Mouse (Mus musculus): ENCODE results near the gene Samd4b.

Samd4b gene

GRCm38 (mm10) chr7:28418096-28418670 is 179.8 kb downstream of the Samd4b start:
- Histone ChIP-seq H3K9me3 (ENCODE audit: low read length) (no peaks in the 10 kb centered on the region), H3K4me3 (replicated peaks; ENCODE audit: low read length) (0 out of 2 replicates have a peak overlapping the region, but pooled peaks have one; percentile 5), H3K27me3 (ENCODE audit: insufficient read depth, low read length) (no peaks in the 10 kb centered on the region), H3K4me1 (replicated peaks; ENCODE audit: low read depth, low read length) (peaks cover 41% of the 10 kb centered on the region), H3K36me3 (ENCODE audit: insufficient read depth, low read length) (peaks cover 98% of the 10 kb centered on the region)
- TF ChIP-seq POU5F1 (IDR thresholded peaks at IDR 0.05; ENCODE audit: borderline replicate concordance, low read length) (no peak), CTCF (conservative IDR thresholded peaks at IDR 0.05; ENCODE audit: low read length) (no peak), NANOG (IDR thresholded peaks at IDR 0.05; ENCODE audit: borderline replicate concordance, low read length) (peak; percentile 21; the same call in 1 of the 2 replicates)

DNA sequence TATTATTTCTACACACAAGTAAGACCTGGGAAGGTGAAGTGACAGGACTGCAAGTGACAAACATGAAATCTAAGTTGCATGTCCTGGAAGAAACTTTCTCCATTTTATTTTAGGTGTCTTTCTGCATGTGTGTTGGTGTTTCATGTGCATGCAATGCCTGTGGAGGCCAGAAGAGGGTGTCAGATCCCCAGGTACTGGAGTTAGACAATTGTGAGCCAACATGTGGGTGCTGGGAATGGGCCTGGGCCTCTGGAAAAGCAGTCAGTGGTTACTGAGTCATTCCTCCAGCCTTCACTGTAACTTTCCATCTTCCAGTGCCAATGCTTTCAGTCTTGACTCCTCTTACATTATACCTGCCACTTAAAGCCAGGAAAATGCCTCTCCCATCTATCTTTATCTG is 180.6 kb downstream of the Samd4b start:
- Histone ChIP-seq H3K27me3 (ENCODE audit: insufficient read depth, low read length) (no peaks in the 10 kb centered on the region), H3K4me1 (replicated peaks; ENCODE audit: low read depth, low read length) (peaks cover 41% of the 10 kb centered on the region), H3K36me3 (ENCODE audit: insufficient read depth, low read length) (peaks cover 98% of the 10 kb centered on the region), H3K9me3 (ENCODE audit: low read length) (no peaks in the 10 kb centered on the region), H3K4me3 (replicated peaks; ENCODE audit: low read length) (no peak overlapping the region)
- TF ChIP-seq NANOG (IDR thresholded peaks at IDR 0.05; ENCODE audit: borderline replicate concordance, low read length) = no peak
- peak; percentile 75 for TF ChIP-seq CTCF (conservative IDR thresholded peaks at IDR 0.05; ENCODE audit: low read length)

- Histone ChIP-seq H3K9me3 (ENCODE audit: low read length) (no peaks in the 10 kb centered on the region), H3K27me3 (ENCODE audit: insufficient read depth, low read length) (no peaks in the 10 kb centered on the region), H3K36me3 (ENCODE audit: insufficient read depth, low read length) (peaks cover 99% of the 10 kb centered on the region), H3K4me1 (replicated peaks; ENCODE audit: low read depth, low read length) (peaks cover 20% of the 10 kb centered on the region), H3K4me3 (replicated peaks; ENCODE audit: low read length) (no peak overlapping the region)
- TF ChIP-seq POU5F1 (IDR thresholded peaks at IDR 0.05; ENCODE audit: borderline replicate concordance, low read length) (no peak), CTCF (conservative IDR thresholded peaks at IDR 0.05; ENCODE audit: low read length) (peak; percentile 26), NANOG (IDR thresholded peaks at IDR 0.05; ENCODE audit: borderline replicate concordance, low read length) (no peak)
Measured at GRCm38 (mm10) chr7:28412826-28413225, 185.1 kb downstream of the Samd4b start.

DNA sequence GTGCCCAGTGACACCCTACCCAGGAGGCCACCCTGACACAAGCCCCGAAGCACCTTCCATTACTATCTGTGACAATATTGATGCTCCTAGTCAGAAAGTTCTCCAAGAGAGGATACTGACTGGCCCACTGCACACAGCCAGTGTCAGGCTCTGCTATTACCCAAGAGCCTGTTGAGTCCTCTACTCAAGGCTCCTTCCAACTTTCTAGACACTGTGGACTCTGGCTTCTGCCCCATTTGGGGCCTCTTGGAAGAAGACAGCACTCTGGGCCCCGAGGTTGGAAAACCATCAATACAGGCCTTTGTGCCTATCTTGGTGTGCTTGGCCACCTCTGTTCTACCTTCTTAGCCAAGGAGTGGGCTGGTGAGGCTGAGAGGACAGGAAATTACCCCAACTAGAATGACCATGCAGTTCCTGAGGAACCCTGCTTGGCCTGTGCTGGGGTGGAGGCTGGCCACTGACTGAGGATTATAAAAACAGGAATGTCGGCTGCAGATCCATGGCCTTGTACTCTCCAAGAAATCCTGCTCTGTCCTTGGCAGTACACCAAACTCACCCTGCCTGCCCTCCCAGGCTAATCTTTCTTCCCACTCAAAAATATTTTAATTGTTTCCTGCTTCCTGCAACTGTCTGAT is 187.0 kb downstream of the Samd4b start:
- H3K9me3 ChIP-seq (ENCODE audit: low read length) = no peaks in the 10 kb centered on the region

DNA sequence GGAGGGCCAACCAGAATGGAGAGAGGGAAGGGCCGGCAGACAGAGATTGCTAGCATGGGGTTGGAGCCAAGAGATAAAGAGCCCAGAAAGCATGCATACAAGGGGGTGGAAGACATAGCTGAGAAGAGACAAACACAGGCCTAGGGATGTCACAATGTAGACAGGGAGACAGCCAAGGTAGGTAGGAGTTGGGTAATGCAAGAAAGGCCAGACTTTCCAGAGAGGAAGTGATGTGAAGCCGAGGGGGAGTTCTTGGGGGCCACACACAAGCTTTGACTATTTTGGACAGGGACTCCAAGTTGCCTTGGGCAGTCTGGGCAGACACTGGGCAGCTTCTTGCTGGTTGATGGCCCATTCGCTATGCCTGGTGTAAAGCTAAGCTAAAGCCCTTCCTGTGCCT is 196.0 kb downstream of the Samd4b start:
- Histone ChIP-seq H3K36me3 (ENCODE audit: insufficient read depth, low read length) (peaks cover 99% of the 10 kb centered on the region), H3K9me3 (ENCODE audit: low read length) (no peaks in the 10 kb centered on the region), H3K4me1 (replicated peaks; ENCODE audit: low read depth, low read length) (peaks cover 26% of the 10 kb centered on the region), H3K4me3 (replicated peaks; ENCODE audit: low read length) (no peak overlapping the region), H3K27me3 (ENCODE audit: insufficient read depth, low read length) (no peaks in the 10 kb centered on the region)
- TF ChIP-seq NANOG (IDR thresholded peaks at IDR 0.05; ENCODE audit: borderline replicate concordance, low read length) (no peak), CTCF (conservative IDR thresholded peaks at IDR 0.05; ENCODE audit: low read length) (no peak), POU5F1 (IDR thresholded peaks at IDR 0.05; ENCODE audit: borderline replicate concordance, low read length) (no peak)

More for the DNA sequence above, 187.0 kb downstream of the Samd4b start:
- Histone ChIP-seq H3K27me3 (ENCODE audit: insufficient read depth, low read length) (no peaks in the 10 kb centered on the region), H3K4me1 (replicated peaks; ENCODE audit: low read depth, low read length) (peaks cover 10% of the 10 kb centered on the region), H3K4me3 (replicated peaks; ENCODE audit: low read length) (no peak overlapping the region), H3K36me3 (ENCODE audit: insufficient read depth, low read length) (peaks cover 100% of the 10 kb centered on the region)
- TF ChIP-seq CTCF (conservative IDR thresholded peaks at IDR 0.05; ENCODE audit: low read length) (no peak), NANOG (IDR thresholded peaks at IDR 0.05; ENCODE audit: borderline replicate concordance, low read length) (no peak), POU5F1 (IDR thresholded peaks at IDR 0.05; ENCODE audit: borderline replicate concordance, low read length) (no peak)

DNA sequence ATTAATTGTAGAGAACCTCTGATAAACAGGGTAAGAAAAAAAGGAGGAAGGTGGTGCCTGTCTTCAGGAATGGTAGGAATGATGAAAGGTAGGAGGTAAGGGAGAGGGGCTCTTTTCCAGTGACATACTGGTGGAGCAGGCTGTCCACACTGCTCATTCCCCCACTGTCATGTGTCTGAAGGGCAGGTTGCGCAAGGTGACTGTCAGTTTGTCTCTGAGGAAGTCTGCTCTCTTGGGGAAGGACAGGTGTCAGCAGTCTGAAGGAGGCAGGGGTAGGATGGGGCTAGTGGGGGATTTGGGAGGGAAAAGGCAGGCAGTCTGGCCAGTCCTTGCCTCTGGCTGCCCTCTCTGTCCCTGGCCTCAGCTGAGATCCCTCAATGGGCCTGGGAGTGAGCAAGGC is 196.9 kb downstream of the Samd4b start:
- H3K27me3 ChIP-seq (ENCODE audit: insufficient read depth, low read length) = no peaks in the 10 kb centered on the region
- TF ChIP-seq POU5F1 (IDR thresholded peaks at IDR 0.05; ENCODE audit: borderline replicate concordance, low read length) (no peak), CTCF (conservative IDR thresholded peaks at IDR 0.05; ENCODE audit: low read length) (no peak), NANOG (IDR thresholded peaks at IDR 0.05; ENCODE audit: borderline replicate concordance, low read length) (no peak)
- no peaks in the 10 kb centered on the region for H3K9me3 ChIP-seq (ENCODE audit: low read length)
- peaks cover 31% of the 10 kb centered on the region for H3K4me1 ChIP-seq (replicated peaks; ENCODE audit: low read depth, low read length)
- H3K36me3 ChIP-seq (ENCODE audit: insufficient read depth, low read length) = peaks cover 99% of the 10 kb centered on the region
- H3K4me3 ChIP-seq (replicated peaks; ENCODE audit: low read length) = no peak overlapping the region

- Histone ChIP-seq H3K36me3 (ENCODE audit: insufficient read depth, low read length) (peaks cover 95% of the 10 kb centered on the region), H3K4me3 (replicated peaks; ENCODE audit: low read length) (no peak overlapping the region), H3K9me3 (ENCODE audit: low read length) (no peaks in the 10 kb centered on the region), H3K4me1 (replicated peaks; ENCODE audit: low read depth, low read length) (peaks cover 40% of the 10 kb centered on the region), H3K27me3 (ENCODE audit: insufficient read depth, low read length) (no peaks in the 10 kb centered on the region)
- TF ChIP-seq CTCF (conservative IDR thresholded peaks at IDR 0.05; ENCODE audit: low read length) = no peak
- no peak for TF ChIP-seq POU5F1 (IDR thresholded peaks at IDR 0.05; ENCODE audit: borderline replicate concordance, low read length)
- no peak for TF ChIP-seq NANOG (IDR thresholded peaks at IDR 0.05; ENCODE audit: borderline replicate concordance, low read length)
Measured at GRCm38 (mm10) chr7:28398696-28399340, 199.1 kb downstream of the Samd4b start.

DNA sequence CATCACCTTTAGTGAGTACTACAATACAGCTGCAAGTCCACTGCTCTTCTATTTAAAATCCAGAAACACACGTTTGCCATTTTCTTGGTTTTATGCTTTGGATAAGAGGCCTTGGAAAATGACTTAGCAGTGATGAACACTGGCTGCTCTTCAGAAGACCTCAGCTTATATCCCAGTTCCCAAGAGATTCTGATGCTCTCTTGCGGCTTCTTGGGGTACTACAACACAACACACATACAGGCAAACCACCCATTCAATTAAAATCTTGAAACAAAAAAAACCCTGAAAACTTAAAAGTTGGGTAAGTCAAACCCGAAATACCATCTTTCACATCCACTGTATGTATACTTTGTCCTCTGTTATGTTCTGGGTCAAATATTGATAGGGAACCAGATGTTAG is 199.9 kb downstream of the Samd4b start:
- Histone ChIP-seq H3K9me3 (ENCODE audit: low read length) (no peaks in the 10 kb centered on the region), H3K27me3 (ENCODE audit: insufficient read depth, low read length) (no peaks in the 10 kb centered on the region), H3K4me3 (replicated peaks; ENCODE audit: low read length) (no peak overlapping the region), H3K36me3 (ENCODE audit: insufficient read depth, low read length) (peaks cover 87% of the 10 kb centered on the region), H3K4me1 (replicated peaks; ENCODE audit: low read depth, low read length) (peaks cover 46% of the 10 kb centered on the region)
- TF ChIP-seq NANOG (IDR thresholded peaks at IDR 0.05; ENCODE audit: borderline replicate concordance, low read length) (no peak), POU5F1 (IDR thresholded peaks at IDR 0.05; ENCODE audit: borderline replicate concordance, low read length) (no peak), CTCF (conservative IDR thresholded peaks at IDR 0.05; ENCODE audit: low read length) (peak; percentile 84)

All from E14TG2a.4 (cell line).